Mouse (Mus musculus) myocyte (in vitro differentiated cells): Measurements from ENCODE around the gene Cyp2c29. TPM values are rescaled to one million over a fixed set of nuclear protein-coding genes. Genes with fewer than 3 reads are reported as not detected.

Experiments used
- polyA plus RNA-seq: library from polyadenylated mRNA; unstranded; fragments of >200 nt; fragmentation: generic; extraction: Trizol; gene quantifications from one replicate; pipeline ENCODE4 v1.2.1, GENCODE M21; 2012; ENCODE audit warnings: missing spikeins

The Cyp2c29 gene
- polyA plus RNA-seq, 1 experiment: not detected

Other genes starting within 250 kb of the Cyp2c29 start
- gene Cyp2c65, start 208.4 kb upstream of the Cyp2c29 start, polyA plus RNA-seq: not detected
- gene Cyp2c66, start 155.5 kb upstream of the Cyp2c29 start, polyA plus RNA-seq: not detected
- gene Cyp2c38, start 193.7 kb downstream of the Cyp2c29 start, polyA plus RNA-seq: not detected
- not detected for gene Cyp2c39, start 241.5 kb downstream of the Cyp2c29 start, polyA plus RNA-seq